Mouse (Mus musculus) right cerebral cortex, adult 18-20 months (tissue): ENCODE results near the gene Ttll12.

Experiments used
- DNase-seq: peaks from one replicate; pipeline ENCODE4 v3.0.0; 2022; ENCODE audit warnings: mixed read lengths

Gene Ttll12

GRCm38 (mm10) chr15:83594513-83595363, at the start of gene Ttll12:
Gene Ttll12 (minus strand): TSS chr15:83595157.
- DNase-seq, result peak; percentile 97

DNA sequence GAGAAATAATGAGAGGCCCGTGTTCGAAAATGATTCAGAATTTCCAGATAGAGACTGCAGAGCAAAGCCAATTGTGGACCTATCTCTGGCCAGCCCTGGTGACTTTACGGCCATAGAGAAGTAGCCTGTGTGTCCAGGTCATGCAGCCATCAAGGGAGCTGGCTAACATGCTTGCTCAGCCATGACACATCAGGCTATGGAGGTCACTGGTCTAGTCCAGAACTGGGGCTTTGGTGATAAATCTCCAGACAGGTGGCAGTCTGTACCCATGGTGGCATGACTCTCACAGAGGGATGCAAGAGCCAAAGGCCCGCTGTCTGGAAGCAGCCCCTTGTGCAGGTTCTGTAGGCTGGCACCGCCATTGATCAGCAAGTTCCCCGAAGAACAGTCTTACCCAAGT, 47.6 kb upstream of the Ttll12 start:
- no peak for DNase-seq

DNA sequence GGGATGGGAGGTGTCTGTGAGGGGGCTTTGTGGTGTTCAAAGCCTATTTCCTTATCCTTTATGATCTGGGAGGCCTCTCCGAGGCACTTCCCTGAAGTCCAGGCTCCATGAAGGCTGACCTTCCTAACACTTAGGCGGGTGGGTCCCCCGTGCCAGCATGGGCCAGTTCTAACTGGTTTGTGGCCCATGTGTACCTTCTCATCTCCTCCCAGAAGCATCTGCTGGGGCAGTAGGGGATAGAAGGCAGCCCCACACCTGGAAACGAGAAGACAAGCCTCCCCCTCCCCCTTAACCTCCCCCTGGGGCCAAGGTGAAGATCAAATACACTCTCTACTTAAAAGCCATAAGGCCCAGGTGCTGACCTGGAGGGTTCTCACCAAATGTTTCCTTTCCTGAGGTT, 45.3 kb upstream of the Ttll12 start:
- no peak for DNase-seq

DNA sequence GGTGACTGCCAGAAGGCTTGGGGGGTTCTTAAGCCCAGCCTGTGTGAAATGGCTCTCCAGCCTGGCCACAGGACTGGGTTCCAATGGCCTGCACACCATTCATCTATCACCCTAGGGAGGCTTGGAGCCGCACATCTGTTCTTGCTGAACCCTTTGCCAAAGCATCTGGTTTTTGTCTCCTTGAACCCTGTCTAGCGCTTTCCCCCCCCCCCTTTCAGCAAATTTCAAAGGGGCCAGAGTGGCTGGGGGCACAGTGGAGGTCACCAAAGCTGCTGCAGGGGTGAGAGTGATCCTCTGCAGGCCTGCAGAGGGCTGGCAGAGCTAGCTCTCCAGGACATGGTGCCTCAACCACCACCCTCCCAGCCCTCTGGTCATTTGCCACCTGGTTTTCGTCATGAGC, 44.2 kb upstream of the Ttll12 start:
- DNase-seq, result no peak

DNA sequence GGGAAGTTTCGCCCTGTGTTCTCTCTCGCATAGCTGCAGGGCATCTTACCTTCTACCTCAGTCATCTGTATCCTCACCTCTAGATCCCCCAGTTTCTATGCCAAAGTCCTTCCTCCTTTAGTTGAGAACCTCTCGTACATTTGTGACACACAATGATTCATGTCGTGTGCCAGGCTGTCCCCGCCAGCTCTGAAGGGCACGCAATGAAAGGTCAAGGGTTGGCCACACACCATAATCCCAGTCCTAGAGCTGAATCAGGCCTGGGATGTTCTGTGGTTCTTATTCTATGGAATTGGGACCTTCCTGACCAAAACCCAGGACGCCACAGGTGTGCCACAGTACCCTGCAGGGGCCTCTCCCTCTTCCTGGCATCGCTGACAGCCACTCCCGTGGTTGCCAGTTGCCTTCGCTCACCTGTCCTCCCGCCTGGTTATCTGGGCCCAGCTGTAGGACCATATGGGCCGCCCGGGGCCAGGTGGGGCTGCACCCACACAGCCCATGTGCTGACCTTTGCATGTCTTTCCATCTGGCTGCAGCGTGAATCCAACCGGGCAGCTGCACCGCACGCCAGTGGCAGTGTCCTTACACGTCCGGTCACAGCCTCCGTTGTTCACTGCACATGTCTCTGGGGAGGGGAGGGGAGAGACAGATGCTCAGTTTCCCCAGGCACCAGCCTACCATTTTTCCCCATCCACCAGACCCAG, 43.4 kb upstream of the Ttll12 start:
- no peak for DNase-seq

- no peak for DNase-seq
Observed at GRCm38 (mm10) chr15:83636759-83637158, 41.8 kb upstream of the Ttll12 start.

DNA sequence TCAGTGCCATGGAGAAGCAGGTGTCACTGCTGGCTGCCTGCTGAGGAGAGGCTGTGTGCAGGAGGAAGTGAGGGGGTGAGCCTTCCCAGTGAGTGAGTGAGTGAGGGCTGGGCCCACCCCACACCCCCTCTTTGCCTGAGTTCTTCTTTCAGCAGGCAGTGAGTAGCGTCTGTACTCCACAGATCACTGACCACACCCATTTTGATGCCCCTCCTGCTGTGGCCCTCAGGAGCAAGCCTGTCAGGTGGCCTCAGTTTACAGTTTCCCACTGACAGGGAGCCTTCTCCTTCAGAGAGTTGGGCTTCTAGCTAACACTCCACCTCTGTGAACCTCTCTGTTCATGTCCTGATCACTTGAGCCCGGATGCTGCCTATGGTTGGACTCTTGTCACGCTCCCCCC, 40.3 kb upstream of the Ttll12 start:
- DNase-seq, result no peak

DNA sequence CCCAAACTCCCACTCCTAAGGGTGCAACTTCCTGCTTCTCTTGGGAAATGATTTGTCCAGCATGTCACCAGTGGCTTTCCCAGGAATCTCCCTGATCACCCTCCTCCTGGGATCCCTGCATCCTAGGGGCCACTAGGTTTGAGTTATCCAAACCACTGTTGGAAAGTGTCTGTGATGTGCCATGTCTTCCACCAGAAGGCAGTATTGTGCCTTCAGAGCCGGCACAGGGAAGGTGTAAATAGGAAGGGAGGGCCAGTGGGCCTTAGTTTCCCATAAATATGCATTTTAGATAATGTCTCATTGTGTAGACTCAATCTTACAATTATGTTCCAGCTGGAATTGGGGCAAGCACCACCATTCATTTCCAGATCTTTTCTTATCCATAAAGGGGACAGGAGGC, 39.1 kb upstream of the Ttll12 start:
- DNase-seq, result no peak

DNA sequence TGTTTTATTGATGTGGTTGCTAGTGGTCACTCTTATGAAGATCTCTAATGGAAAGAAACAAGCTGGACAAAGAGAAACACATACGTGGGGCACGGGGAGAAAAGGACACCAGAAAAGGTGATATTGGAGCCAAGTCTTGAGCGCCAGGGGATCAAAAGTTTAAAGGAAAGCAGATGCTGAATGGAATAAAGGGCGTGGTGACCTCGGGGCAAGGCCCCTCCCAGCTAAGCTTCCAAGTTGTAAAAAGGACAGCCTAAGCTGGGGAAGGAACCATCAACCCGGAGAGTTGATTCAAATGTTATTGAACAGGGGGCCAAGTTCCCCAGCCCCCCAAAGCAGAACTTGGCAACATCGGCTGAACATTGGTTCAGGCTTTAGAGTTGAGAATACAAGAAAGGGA, 36.1 kb upstream of the Ttll12 start:
- no peak for DNase-seq

DNA sequence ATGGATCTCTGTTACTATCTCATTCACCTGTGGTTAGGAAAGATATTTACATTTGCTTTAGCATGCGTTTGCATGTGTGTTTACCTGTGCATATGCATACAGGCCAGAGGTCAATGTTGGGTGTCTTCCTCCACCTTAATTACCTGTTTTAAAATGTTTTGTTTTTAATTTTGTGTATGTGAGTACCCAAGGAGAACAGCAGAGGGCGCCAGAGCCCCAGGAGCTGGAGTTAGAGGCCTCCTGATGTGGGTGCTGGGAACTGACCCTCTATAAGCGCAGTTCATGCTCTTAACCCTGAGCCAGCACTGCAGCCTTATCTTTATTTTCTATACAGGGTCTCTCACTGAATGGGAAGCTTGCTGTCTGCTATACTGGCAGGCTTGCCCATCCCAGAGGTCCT, 34.8 kb upstream of the Ttll12 start:
- no peak for DNase-seq

DNA sequence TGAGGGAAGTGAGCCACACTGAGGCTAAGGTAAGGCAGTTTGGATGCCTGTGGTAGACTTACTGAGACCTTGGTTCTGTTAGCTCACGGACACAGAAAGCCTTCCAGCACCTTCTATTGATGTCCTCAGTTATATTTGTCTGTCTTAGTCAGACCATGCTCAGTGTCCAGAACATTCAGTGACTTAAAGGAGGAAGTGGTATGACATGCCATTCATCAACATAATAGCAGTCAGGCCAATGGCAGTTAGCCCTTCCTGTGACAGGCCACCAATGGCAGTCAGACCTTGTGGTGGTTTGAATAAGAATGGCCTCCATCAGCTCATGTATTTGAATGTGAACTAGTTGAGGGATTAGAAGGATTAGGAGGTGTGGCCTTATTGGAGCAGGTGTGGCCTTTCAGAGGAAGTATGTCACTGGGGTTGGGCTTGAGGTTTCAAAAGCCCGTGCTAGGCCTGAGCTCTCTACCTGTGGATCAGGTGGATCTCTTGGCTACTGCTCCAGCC, 31.2 kb upstream of the Ttll12 start:
- no peak for DNase-seq

DNA sequence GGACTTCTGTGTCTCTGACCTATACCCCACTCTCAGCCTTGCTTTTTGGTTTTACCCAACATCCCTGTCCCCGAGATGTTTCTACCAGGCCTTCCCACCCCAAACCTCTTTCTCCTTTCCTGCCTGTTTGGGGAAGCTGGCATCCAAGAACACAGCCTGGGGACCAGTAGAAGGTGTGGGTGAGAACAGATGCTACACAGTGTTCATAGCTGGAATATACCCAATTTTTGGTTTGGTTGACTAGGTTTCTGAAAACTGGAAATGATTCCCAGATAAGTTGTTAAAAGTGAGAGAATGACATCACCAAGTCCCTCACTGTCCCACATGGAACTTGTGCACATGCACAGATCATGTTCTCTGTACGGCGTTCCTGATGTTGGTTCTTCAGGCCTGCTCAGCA, 20.3 kb upstream of the Ttll12 start:
- DNase-seq, result peak; percentile 69

DNA sequence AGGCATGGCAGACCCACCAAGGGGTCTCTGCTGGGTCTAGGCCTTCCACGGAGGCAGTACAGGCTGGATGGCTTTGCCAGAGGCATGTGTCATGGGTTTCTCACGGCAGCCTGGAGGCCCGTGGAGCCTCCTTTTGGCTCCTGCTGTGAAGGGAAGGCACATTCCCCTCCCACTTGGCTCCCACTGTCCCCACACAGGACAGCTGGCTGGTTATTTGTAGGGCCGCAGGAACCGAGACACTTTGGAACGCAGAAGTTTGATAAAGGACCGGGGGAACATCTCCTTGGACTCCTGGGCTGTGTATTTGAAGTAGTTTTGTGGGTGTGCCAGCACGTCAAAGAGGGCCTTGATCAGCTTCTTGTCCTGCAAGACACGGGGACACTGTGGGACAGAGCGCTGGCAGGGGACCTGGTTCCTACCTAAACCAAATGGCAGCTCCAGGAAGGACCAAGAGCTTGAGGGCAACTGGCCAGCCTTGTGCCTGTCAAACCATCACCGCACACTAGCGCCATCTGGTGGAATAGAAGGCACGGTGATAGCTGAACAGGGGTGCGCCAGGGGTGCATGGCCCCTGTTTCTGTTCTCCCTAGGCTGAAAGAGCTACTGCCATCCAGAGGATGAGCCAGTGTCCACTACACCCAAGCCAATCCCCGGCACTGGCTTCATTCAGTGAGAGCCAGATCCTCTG, 12.3 kb upstream of the Ttll12 start:
- peak; percentile 52 for DNase-seq

DNA sequence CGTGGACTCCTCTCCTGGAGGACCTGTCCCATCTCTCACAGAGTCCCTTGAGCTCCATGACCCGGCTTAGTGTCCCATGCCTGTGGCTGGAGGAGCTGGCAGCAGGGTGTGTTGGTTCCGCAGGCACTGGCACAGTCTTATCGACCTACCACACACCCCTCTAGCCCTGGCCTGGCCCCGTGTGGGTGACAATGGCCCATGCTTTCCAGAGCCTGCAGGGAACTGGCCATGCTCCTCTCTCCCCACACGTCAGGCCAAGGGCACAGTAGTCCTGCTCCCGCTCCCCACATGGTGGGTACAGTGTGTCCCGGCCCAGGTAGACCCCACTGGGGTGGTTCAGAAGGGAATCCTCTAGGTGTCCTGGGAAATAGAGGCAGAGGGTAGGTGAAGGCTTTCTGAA, 11.7 kb upstream of the Ttll12 start:
- no peak for DNase-seq

DNA sequence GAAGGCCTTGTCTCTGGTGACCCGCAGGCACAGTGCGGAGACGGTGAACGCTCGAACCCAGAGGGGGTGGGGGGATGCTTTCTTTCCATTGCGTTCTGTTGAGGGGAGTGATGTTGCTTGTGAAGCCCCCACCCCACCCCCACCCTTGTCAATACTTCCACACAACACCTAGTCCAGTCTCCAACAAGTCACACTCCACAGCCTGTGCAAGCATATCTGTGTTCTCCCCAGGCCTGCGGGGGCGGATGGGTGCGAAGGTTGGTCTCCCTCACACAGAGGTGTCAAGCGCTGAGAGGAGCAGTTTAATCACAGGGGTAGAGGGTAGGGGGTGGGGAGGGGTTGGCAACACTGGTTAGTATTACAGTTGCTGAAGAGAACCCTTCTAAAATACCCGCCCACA, 11.3 kb upstream of the Ttll12 start:
- no peak for DNase-seq

- no peak for DNase-seq
Observed at GRCm38 (mm10) chr15:83603426-83603825, 8.5 kb upstream of the Ttll12 start.

DNA sequence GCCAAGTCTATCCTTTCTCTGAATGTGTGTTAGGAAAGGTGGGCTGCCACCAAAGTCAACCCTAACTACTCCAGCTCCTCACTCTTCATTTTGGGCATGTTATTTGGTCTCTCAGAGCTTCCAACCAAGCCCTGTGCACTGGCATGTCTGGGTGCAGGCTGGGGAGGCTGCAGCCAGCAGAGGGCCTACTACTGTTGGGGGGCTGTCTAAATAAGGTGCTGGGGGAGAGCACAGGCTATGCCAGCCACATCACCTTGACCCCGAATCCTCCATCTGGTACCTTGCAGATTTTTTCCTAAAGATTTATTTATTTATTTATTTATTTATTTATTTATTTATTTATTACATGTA, 8.1 kb upstream of the Ttll12 start:
- no peak for DNase-seq

DNA sequence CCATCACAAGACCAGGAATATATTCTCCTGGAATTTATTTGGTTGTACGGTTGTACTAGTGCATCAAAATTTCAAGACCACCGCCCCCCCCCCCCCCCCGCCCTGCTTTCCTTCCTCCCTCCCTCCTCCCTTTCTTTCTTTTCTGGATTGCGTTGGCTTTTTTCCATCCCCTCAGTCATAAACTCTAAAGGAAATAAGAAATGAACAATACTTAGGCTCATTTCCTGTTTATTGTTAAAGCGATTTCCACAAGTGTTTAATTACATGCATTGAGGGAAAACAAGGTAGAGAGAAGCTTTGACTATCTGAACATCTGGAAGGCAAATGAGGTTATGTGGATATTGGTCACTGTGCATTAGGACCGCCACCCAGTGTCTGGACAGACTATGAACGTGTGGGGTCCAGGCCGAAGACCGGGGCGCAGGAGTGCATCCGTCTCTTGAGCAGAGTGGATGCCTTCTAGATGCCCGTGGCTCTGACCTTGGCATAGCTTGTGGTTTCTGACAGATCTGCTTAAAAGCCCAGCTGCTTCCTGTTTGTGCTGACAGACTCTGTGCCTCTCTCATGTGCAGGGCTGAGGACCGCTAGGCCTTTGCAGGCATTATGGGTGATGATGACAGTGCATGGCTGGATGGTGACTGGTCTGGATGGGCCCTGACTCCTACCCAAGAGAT, 7.6 kb upstream of the Ttll12 start:
- no peak for DNase-seq

DNA sequence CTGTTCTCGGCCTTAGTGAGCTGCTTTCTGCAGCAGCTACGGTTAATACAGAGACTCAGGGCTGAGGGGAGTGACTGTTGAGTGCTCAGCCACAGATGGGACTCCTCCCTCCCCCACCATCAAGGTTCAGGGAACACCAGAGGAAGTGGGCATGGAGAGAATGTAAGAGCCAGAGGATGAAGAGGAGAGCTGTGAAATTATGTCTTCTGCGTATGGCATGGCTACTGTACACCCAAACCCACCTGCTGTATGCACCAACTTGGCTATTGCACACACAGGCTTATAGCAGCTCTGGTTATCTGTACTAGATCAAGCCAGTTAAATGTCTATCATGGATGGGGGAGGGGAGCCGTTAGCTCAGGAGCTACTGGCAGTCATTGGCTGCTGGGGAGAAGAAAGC, 6.2 kb upstream of the Ttll12 start:
- no peak for DNase-seq

DNA sequence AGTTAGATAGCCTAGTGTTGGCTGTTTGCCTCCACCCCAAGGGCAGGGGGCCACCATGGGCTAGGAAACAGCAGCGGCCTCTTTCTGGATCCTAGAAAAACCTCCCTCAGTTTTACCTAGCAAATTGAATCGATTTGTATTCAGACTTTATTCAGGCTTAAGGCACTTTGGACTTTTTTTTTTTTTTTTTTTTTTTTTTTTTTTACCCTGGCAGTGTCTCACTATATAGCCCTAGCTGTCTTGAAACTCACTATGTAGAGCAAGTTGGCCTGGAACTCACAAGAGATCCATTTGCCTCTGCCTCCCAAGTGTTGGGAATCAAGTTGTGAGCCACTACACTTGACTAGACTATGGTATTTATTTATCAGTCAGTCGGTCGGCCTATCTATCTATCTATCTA, 1.9 kb upstream of the Ttll12 start:
- no peak for DNase-seq

DNA sequence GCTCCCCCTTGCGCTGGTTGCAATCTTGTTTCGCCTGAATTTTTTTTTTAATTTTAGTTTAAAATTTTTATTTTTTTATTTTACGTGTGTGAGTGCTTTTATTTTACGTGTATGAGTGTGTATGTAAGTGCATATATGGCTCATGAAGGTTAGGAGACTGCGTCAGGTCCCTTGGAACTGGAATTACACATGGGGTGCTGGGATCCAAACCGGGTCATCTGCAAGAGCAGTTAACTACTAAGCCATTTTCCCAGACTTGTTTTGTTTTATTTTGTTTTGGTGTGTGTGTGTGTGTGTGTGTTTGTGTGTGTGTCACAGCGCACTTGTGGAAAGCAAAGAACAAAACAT, 381 bp upstream of the Ttll12 start:
- no peak for DNase-seq

DNA sequence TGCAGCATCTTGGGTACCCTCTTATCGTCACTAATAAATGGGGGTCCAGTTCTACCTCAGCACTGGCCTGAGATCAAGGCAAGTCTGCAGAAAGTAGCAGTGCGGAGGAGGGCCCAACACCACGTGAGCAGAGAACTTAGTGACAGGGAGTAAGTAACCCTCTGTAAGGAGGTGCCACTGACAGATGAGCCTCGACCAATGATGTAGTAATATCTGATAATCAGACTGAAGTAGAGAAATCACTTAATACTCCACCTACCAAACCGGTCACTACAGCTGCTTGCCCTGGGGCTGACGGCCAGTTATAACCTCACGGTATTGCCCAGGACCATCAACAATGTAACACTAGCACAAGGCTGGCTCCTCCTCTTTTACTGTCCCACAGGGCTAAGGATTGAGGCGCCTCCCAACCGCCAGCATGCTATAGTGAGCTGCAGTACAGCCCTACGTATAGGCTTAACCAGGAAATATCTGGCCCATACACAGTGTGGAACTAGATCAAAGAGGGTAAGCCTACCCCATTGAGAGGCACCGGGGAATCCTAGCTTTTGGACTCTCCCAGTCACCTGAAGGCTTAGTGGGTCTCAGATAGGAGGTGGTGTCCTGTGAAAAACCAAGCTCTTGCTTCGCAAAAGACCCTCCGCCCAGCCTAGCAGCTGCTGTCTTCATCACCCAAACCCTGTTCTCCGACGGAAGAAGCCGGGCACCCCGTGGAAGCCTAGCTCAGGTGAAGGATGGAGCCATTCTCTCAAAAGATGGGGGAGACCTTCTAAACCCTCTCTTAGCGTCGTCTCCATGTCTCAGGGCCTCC, 1.1 kb downstream of the Ttll12 start:
- DNase-seq, result no peak

- no peak for DNase-seq
Observed at GRCm38 (mm10) chr15:83593189-83593585, 1.8 kb downstream of the Ttll12 start.
